Mouse (Mus musculus) erythroid progenitor cell, adult 5-6 weeks (primary cell): ENCODE measurements around the gene Olfr544. TPM values are rescaled to one million over a fixed set of nuclear protein-coding genes. Genes with fewer than 3 reads are reported as not detected.

Experiments
- ATAC-seq: replicated peaks from 2 replicates; pipeline ENCODE4 v1.8.0; 2016; ENCODE audit warnings: moderate number of reproducible peaks, mild to moderate bottlenecking, moderate TSS enrichment, inconsistent platforms; ENCODE audit not compliant: poor library complexity, low FRiP score, severe bottlenecking
- total RNA-seq, 2 experiments: library from RNA; stranded (forward) in 1 of 2; stranded (reverse) in 1 of 2; fragments of 150-400 nt in 1 of 2; fragments of 186-747, 209-891 nt in 1 of 2; gene quantifications; 2 replicates each; pipeline versions ENCODE4 v1.2.3 to v1.2.4; 2015 to 2017; ENCODE audit warnings: low replicate concordance in 2 of 2

Gene Olfr544
- total RNA-seq, 2 experiments from 2014 or later, result not detected

DNA sequence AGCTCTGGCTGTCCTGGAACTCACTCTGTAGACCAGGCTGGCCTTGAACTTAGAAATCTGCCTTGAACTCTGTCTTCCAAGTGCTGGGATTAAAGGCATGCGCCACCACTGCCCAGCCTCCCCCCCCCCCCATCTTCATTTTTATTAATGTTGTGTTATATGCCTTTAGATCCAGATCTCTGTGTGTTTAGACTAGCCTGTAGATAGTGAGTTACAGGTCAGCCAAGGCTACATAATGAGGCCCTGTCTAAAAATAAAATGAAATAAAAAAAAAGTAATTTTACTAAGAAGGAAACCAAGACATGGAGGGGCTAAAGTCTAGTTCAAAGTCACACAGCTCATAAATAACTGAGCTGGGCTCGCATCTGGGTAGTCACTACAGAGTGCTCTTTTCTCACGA, 9.2 kb downstream of the Olfr544 start:
- ATAC-seq, result no peak

DNA sequence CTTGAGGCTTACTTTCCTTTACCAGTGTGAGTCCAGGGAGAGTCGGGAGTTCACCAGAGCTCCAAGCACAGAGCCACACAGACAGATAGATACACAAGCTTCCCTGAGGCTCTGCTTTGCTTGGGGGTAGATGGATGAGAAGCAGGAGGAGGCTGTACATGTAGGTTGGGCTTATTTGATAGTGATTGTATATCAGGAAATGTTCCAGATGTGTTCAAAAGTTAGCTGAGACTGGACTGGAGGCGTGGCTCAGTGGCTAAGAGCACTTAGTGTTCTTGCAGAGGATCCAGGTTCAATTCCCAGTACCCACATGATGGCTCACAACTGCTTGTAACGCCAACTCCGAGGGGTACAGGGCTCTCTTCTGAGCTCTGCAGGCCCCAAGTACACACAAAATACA, 9.7 kb downstream of the Olfr544 start:
- no peak for ATAC-seq

DNA sequence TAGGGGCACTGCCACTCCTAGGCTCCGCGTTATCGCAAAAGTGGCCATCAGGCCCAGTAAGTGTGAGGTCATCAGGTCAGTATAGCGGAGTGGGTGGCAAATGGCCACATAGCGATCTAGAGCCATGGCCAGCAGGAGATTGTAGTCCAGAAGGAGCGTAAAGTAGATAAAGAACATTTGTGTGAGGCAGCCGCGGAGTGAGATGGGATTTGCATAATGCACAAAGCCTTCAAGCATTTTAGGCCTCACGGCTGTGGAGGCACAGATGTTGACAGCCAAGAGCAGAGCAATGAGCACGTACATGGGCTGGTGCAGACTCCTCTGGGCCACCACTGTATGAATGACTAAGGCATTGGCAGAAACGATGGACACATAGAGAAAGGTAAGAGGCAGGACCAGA, 10.7 kb downstream of the Olfr544 start:
- ATAC-seq, result no peak

DNA sequence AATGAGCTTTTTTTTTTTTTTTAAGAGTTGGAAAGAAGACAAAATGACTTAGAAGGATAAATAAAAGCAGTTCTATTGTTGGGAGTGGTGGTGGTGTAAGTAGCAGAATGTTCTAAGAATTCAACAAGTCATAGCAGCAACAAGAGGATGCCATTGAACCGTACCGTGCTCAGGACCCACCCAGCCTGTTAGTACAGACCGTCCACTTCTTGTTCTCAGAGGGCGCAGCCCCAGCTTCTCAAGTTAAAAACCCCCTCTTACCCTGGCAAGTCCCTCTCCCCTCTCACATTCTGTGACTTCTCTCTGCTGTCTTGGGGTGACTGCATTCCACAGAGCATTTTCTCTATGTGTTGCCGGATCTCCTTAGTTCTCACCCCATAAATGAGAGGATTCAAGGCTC, 11.5 kb downstream of the Olfr544 start:
- ATAC-seq, result no peak

DNA sequence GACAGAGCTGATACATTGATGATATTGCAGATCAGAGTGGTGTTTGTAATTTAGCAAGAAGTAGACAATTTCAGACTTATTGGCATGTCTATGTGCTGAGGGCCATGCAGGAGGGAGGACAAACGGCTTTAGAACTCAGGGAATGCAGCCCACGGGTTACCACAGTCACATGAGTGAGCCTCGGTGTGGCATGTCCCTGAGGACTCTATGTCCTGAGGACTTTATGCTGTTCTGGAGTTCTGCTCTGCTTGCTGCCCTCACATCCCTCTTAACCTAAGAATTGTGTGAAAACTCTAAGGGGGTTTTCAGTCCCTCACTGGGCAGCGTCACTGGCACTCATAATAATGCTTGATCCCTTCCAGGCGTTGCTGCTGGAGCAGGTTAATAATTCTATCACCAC, 15.4 kb downstream of the Olfr544 start:
- ATAC-seq, result no peak

DNA sequence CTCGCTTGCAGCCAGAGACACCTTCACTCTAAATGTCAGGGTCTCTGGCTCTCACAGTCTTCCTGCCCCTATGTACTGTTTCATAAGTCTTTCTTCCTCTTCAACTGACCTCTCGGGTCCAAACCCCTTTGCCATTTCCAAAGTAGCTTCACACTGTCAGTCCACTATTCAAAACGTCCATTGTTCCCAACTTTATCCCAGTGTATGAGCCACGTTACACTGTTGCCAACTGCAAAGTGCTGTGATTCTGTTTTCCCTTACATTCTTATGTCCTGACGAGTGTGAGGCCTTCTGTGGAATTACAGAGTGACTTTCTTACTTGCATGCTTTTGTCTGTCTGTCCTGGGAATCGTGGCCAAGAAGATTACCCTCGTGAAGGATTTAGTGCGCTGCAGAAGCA, 20.5 kb downstream of the Olfr544 start:
- no peak for ATAC-seq

DNA sequence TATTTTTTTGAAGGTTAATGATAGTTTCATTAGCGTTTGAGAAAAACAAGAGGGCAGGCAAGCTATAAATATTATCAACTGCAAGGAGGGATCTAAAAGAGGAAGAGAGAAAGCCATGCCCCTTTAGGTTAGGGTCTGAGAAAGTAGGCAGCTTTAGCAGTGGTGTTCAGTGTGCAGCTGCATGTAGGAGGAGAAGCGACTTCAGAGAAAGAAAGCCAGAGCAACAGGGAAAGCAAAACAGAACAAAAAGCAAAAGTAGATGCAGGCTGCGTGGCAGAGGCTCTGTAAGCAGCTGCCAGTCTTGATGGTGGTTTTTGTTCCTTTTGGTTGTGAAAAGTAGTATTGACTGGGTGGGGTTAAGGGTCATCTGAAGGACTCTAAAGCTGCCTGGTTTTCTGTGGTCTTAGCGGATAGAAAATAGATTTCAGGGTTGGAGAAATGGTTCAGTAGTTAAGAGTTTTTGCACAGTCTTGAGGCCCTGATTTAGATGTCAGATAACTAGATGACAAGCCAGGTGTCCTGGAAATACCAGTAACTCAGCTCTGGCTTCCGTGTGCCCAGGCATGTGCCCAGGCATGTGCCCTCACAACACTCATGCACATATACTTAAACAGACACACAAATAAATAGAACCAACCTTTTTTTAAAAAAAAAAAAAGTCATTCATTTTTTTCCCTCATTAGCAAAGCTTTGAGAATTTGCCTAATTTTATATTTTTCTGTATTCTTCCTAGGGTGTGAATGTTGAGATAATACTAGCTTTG, 29.3 kb downstream of the Olfr544 start:
- ATAC-seq, result no peak

DNA sequence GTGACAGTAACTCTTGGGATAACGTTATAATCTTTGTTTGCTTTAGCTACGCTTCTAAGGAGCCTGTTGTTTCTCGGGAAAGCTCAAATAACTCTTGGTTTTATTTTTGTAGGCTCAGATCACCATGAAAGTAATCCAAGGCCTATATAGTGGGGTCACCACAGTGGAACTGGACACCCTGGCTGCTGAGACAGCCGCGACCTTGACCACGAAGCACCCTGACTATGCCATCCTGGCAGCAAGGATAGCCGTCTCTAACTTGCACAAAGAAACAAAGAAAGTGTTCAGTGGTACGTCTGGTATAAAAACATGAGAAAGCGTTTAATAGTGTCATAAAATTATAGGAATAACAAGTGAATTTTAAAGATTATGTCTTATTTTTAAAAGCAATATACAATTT, 41.7 kb downstream of the Olfr544 start:
- ATAC-seq, result no peak

DNA sequence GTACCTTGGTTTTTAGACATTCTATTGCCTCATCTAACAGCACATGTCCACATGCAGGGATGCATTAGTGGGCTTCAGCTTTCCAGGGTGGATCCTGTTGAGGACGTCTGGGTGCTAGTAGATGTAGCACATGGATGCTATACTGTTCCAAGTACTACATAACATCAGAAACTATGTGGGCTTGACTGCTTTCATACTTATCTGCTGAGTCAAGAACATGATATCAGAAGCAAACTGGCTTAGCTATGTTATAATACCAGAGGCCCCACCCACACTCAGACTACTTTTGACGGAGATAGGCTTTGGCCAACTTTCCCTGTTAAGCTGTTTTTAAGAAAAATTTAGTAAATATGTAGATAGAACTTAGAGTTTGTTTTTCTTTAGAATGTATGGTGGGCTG, 43.8 kb downstream of the Olfr544 start:
- ATAC-seq, result peak; percentile 70

DNA sequence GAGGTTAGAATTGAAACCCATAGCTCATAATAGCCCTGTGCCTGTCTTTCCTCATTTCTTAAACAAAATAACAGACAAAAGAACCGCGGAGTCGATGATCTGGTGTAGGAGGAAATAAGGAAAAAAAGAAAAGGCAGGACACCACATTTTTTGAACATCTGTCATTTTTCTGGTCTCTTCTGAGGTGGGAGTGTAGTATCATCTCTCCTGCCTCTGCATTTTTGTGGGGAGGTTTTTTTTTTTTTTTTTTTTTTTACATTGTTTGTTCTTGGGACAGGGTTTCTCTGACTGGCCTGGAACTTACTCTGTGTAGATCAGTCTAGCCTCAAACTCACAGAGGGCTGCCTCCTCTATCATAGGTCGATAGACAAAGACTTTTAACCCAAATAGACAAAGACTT, 45.7 kb downstream of the Olfr544 start:
- ATAC-seq, result no peak

DNA sequence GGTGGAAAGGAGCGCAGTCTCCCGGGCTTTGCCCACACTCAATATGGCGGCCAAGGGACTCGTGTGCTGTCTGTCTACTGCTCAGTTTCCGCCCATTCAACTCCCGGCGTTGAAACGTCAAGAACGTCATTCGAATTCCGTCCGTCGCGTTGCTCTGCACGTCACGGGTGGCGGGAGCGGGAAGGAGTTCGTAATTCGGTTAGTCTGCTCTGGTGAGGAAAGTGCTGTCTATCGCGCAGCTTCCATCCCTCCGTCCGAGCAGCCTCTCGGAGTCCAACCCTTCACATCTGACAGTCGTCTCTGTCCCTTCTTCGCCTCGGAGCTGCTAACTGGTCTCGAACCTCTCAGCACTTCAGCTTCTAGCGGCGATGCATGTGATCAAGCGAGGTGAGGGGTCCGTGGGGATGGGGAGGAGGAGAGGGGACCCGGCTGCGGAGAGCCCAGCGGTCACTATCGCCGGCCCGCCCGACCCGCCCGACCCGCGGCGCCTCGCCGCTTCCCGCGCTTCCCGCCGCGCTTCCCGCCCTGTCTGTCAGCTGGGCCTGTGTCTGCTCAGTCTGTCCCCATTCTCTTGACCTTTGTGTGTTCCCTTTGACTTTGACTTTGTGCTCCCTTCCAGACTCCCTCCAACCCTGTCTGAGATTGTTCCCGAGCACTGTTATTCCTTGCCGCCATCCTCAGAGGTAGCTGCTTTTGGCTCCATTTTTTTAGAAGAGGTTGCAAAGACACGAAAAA, 46.3 kb downstream of the Olfr544 start, which contains the start of gene Rrm1:
Gene Rrm1 (plus strand): TSS at position 39 of the 735 bp plus-strand sequence.
- peak; percentile 95 for ATAC-seq

DNA sequence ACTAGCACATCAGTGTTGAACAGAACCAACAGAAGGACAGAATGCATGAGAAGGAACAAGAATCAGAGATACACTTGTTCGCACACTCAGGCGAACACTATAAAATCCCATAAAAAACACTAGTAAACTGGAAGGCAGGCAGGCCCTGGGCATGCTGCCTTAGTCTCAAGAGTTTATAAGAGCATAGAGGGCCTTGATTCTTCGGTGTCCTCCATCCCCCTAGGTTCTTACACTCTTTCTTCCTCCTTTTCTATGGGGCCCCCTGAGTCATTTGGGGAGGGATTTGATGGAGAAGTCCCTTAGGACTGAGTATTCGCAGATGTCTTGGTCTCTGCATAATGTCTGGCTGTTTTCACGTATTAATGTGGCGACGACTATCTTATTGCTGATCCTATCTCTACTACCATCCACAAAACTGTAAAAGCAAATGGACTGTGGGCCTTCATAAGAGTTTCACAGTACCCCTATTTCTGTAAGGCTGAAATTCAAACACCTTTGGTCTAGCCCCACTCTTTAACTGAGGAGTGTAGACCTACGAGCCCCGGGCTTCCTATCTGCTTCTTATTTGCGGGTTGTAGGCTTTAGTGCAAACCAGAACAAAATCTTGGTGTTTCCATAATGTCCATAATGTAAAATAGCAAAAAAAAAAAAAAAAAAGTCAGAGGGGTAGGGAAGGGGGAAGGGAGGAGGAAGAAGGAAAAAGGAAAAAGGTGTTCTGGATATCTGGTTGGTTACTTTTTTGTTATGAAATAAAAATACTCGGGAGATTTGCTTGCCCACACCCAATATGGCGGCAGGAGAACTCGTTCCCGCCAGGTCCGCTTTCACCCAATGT, 47.1 kb downstream of the Olfr544 start:
- no peak for ATAC-seq

DNA sequence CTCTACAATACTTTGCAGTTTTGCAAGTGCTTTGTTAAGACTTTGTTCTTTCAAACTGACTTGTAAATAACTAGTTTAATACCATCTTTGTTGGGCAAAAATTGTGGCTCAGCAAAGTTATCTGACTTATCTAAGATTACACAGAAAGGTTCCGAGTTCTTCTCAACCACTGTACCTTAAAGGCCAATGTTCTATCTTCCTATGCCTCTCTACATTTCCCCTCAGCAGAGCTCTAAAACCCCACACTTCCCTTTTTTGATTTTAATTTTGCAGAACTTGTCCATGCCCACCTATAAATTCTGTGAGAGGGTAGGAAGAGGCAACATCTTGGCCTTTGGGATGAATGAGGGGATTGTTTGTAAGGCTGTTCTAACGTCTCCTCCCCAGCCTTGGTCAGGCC, 53.8 kb downstream of the Olfr544 start:
- ATAC-seq, result no peak

Other genes with a start within 250 kb of the Olfr544 start
- gene Rhog, start 232.3 kb downstream of the Olfr544 start, total RNA-seq (2015; ENCODE audit: low replicate concordance), result 125 and 176 TPM in 2 replicates
- gene Rhog, start 232.3 kb downstream of the Olfr544 start, total RNA-seq (2017; ENCODE audit: low replicate concordance), result 27.1 and 35.6 TPM in 2 replicates
- 28.9 and 31.7 TPM in 2 replicates for gene Stim1, start 220.5 kb downstream of the Olfr544 start, total RNA-seq (2015; ENCODE audit: low replicate concordance)
- gene Stim1, start 220.5 kb downstream of the Olfr544 start, total RNA-seq (2017; ENCODE audit: low replicate concordance), result 45.2 and 72.3 TPM in 2 replicates
- 304 and 358 TPM in 2 replicates for gene Rrm1, start 46.6 kb downstream of the Olfr544 start, total RNA-seq (2015; ENCODE audit: low replicate concordance)
- 865 and 917 TPM in 2 replicates for gene Rrm1, start 46.6 kb downstream of the Olfr544 start, total RNA-seq (2017; ENCODE audit: low replicate concordance)
- not detected in 2 replicates for gene Olfr543, start 6.6 kb downstream of the Olfr544 start, total RNA-seq (2015; ENCODE audit: low replicate concordance)
- gene Olfr543, start 6.6 kb downstream of the Olfr544 start, total RNA-seq (2017; ENCODE audit: low replicate concordance), result 0.53 TPM in 1 of 2 replicates, not detected in the other
- not detected in 2 replicates for gene Olfr545, start 11.3 kb upstream of the Olfr544 start, total RNA-seq (2015; ENCODE audit: low replicate concordance)
- gene Olfr545, start 11.3 kb upstream of the Olfr544 start, total RNA-seq (2017; ENCODE audit: low replicate concordance), result not detected in 2 replicates
- not detected in 2 replicates for gene Olfr547, start 46.4 kb upstream of the Olfr544 start, total RNA-seq (2015; ENCODE audit: low replicate concordance)
- gene Olfr547, start 46.4 kb upstream of the Olfr544 start, total RNA-seq (2017; ENCODE audit: low replicate concordance), result not detected in 2 replicates
- gene Olfr548-ps1, start 52.6 kb upstream of the Olfr544 start, total RNA-seq (2015; ENCODE audit: low replicate concordance), result not detected in 2 replicates
- not detected in 2 replicates for gene Olfr548-ps1, start 52.6 kb upstream of the Olfr544 start, total RNA-seq (2017; ENCODE audit: low replicate concordance)
- not detected in 2 replicates for gene Olfr549, start 61.6 kb upstream of the Olfr544 start, total RNA-seq (2015; ENCODE audit: low replicate concordance)
- gene Olfr549, start 61.6 kb upstream of the Olfr544 start, total RNA-seq (2017; ENCODE audit: low replicate concordance), result 0.51 TPM in 1 of 2 replicates, not detected in the other
- gene Trim21, start 77.2 kb upstream of the Olfr544 start, total RNA-seq (2015; ENCODE audit: low replicate concordance), result 5.8 and 8.8 TPM in 2 replicates
- gene Trim21, start 77.2 kb upstream of the Olfr544 start, total RNA-seq (2017; ENCODE audit: low replicate concordance), result 27.5 and 37.1 TPM in 2 replicates
- gene Olfr550, start 83.1 kb upstream of the Olfr544 start, total RNA-seq (2015; ENCODE audit: low replicate concordance), result not detected in 2 replicates
- not detected in 2 replicates for gene Olfr550, start 83.1 kb upstream of the Olfr544 start, total RNA-seq (2017; ENCODE audit: low replicate concordance)
- gene Olfr551, start 103.6 kb upstream of the Olfr544 start, total RNA-seq (2015; ENCODE audit: low replicate concordance), result not detected in 2 replicates
- not detected in 2 replicates for gene Olfr551, start 103.6 kb upstream of the Olfr544 start, total RNA-seq (2017; ENCODE audit: low replicate concordance)
- not detected in 2 replicates for gene Olfr552, start 109.5 kb upstream of the Olfr544 start, total RNA-seq (2015; ENCODE audit: low replicate concordance)
- not detected in 2 replicates for gene Olfr552, start 109.5 kb upstream of the Olfr544 start, total RNA-seq (2017; ENCODE audit: low replicate concordance)
- not detected in 2 replicates for gene Olfr553, start 129.9 kb upstream of the Olfr544 start, total RNA-seq (2015; ENCODE audit: low replicate concordance)
- gene Olfr553, start 129.9 kb upstream of the Olfr544 start, total RNA-seq (2017; ENCODE audit: low replicate concordance), result not detected in 2 replicates
- gene Olfr554, start 150.1 kb upstream of the Olfr544 start, total RNA-seq (2015; ENCODE audit: low replicate concordance), result not detected in 2 replicates
- gene Olfr554, start 150.1 kb upstream of the Olfr544 start, total RNA-seq (2017; ENCODE audit: low replicate concordance), result not detected in 2 replicates
- gene Olfr555, start 170.5 kb upstream of the Olfr544 start, total RNA-seq (2015; ENCODE audit: low replicate concordance), result not detected in 2 replicates
- gene Olfr555, start 170.5 kb upstream of the Olfr544 start, total RNA-seq (2017; ENCODE audit: low replicate concordance), result not detected in 2 replicates
- gene Olfr556, start 176.6 kb upstream of the Olfr544 start, total RNA-seq (2015; ENCODE audit: low replicate concordance), result not detected in 2 replicates
- gene Olfr556, start 176.6 kb upstream of the Olfr544 start, total RNA-seq (2017; ENCODE audit: low replicate concordance), result not detected in 2 replicates
- 9.6 TPM in 1 of 2 replicates, not detected in the other for gene Trim68, start 199.0 kb upstream of the Olfr544 start, total RNA-seq (2015; ENCODE audit: low replicate concordance)
- gene Trim68, start 199.0 kb upstream of the Olfr544 start, total RNA-seq (2017; ENCODE audit: low replicate concordance), result 0.08 and 2.1 TPM in 2 replicates
- not detected in 2 replicates for gene Olfr557, start 207.6 kb upstream of the Olfr544 start, total RNA-seq (2015; ENCODE audit: low replicate concordance)
- not detected in 2 replicates for gene Olfr557, start 207.6 kb upstream of the Olfr544 start, total RNA-seq (2017; ENCODE audit: low replicate concordance)
- not detected in 2 replicates for gene Olfr558, start 213.9 kb upstream of the Olfr544 start, total RNA-seq (2015; ENCODE audit: low replicate concordance)
- not detected in 2 replicates for gene Olfr558, start 213.9 kb upstream of the Olfr544 start, total RNA-seq (2017; ENCODE audit: low replicate concordance)
- not detected in 2 replicates for gene Olfr33, start 230.8 kb upstream of the Olfr544 start, total RNA-seq (2015; ENCODE audit: low replicate concordance)
- gene Olfr33, start 230.8 kb upstream of the Olfr544 start, total RNA-seq (2017; ENCODE audit: low replicate concordance), result not detected in 2 replicates
- not detected in 2 replicates for gene Olfr559, start 239.2 kb upstream of the Olfr544 start, total RNA-seq (2015; ENCODE audit: low replicate concordance)
- gene Olfr559, start 239.2 kb upstream of the Olfr544 start, total RNA-seq (2017; ENCODE audit: low replicate concordance), result not detected in 2 replicates